Mouse (Mus musculus) left cerebral cortex, postnatal 25 days (tissue): ENCODE measurements around the gene Gm12216. TPM values are rescaled to one million over a fixed set of nuclear protein-coding genes. Genes with fewer than 3 reads are reported as not detected.
"Not testable (repeated sequence)": the region's sequence is repeated elsewhere in the genome, so short reads cannot be mapped to it uniquely, and the experiment has no call there.

Source experiments
- DNase-seq, 2 experiments: peaks; one replicate each; pipeline ENCODE4 v3.0.0; 2022; ENCODE audit warnings: low spot score in 2 of 2, mixed read lengths in 1 of 2
- intact Hi-C: fragments of 180-260 bp; cut with DNase I; formaldehyde crosslinking; loops from one replicate; pipeline ENCODE4 v1.15.1; 2025
- total RNA-seq, 2 experiments: library from RNA; stranded (reverse); gene quantifications; 2 replicates each; pipeline ENCODE4 v1.2.3; 2021

The Gm12216 gene
- total RNA-seq, 2 experiments from 2014 or later: 2.2 to 3.5 TPM

GRCm38 (mm10) chr11:53759545-53760406 is 99.3 kb downstream of the Gm12216 start:
- intact Hi-C loops: loop anchor here (5.0 kb wide), 1 partner anchor 83 kb away; no protein-coding TSS in a partner anchor
- no peak for DNase-seq

- no peak for DNase-seq
- intact Hi-C loops: no loop called here
These were observed 100.2 kb downstream of the Gm12216 start for GRCm38 (mm10) chr11:53758791-53759351.

- intact Hi-C loops: not testable (repeated sequence)
These were observed 101.0 kb downstream of the Gm12216 start for GRCm38 (mm10) chr11:53758033-53758432.

GRCm38 (mm10) chr11:53757612-53758011 is 101.4 kb downstream of the Gm12216 start:
- intact Hi-C loops: no loop called here

More at GRCm38 (mm10) chr11:53758033-53758432, 101.0 kb downstream of the Gm12216 start:
- DNase-seq: not testable (repeated sequence)

GRCm38 (mm10) chr11:53755011-53755595 is 104.0 kb downstream of the Gm12216 start:
- DNase-seq: no peak
- intact Hi-C loops: no loop called here

More at GRCm38 (mm10) chr11:53757612-53758011, 101.4 kb downstream of the Gm12216 start:
- no peak for DNase-seq

- DNase-seq: no peak
- intact Hi-C loops: no loop called here
These were observed 109.2 kb downstream of the Gm12216 start for GRCm38 (mm10) chr11:53749716-53750352.

- intact Hi-C loops: no loop called here
- peak in 1 of 2 experiments; percentile 42 for DNase-seq
These were observed 109.8 kb downstream of the Gm12216 start for GRCm38 (mm10) chr11:53749306-53749705.

GRCm38 (mm10) chr11:53748614-53749013 is 110.4 kb downstream of the Gm12216 start:
- intact Hi-C loops: no loop called here
- no peak for DNase-seq

GRCm38 (mm10) chr11:53747985-53748384 is 111.1 kb downstream of the Gm12216 start:
- intact Hi-C loops: no loop called here
- DNase-seq: no peak

- no peak for DNase-seq
- intact Hi-C loops: no loop called here
These were observed 113.8 kb downstream of the Gm12216 start for GRCm38 (mm10) chr11:53745260-53745659.

- intact Hi-C loops: no loop called here
- no peak for DNase-seq
These were observed 116.7 kb downstream of the Gm12216 start for GRCm38 (mm10) chr11:53742353-53742752.

GRCm38 (mm10) chr11:53737573-53737946 is 121.5 kb downstream of the Gm12216 start:
- peak; percentile 31 to 69 for DNase-seq

GRCm38 (mm10) chr11:53736771-53737572 is 122.1 kb downstream of the Gm12216 start:
- intact Hi-C loops: loop anchor here (2.0 to 5.0 kb wide), 3 partner anchors 114 to 266 kb away; partner anchors contain the start of gene Gm9837

More at GRCm38 (mm10) chr11:53737573-53737946, 121.5 kb downstream of the Gm12216 start:
- intact Hi-C loops: loop anchor here (2.0 to 5.0 kb wide), 3 partner anchors 113 to 267 kb away; partner anchors contain the start of gene Gm9837

GRCm38 (mm10) chr11:53735682-53736245 is 123.3 kb downstream of the Gm12216 start:
- intact Hi-C loops: loop anchor here (2.0 to 5.0 kb wide), 3 partner anchors 115 to 265 kb away; partner anchors contain the start of gene Gm9837
- DNase-seq: peak; percentile 44 to 68

More at GRCm38 (mm10) chr11:53736771-53737572, 122.1 kb downstream of the Gm12216 start:
- peak; percentile 62 to 91 for DNase-seq

GRCm38 (mm10) chr11:53734970-53735681 is 123.9 kb downstream of the Gm12216 start:
- intact Hi-C loops: loop anchor here (5.0 kb wide), 1 partner anchor 153 kb away; no protein-coding TSS in a partner anchor
- no peak for DNase-seq

- DNase-seq: no peak
- intact Hi-C loops: no loop called here
These were observed 124.6 kb downstream of the Gm12216 start for GRCm38 (mm10) chr11:53734431-53734830.

GRCm38 (mm10) chr11:53733824-53734223 is 125.2 kb downstream of the Gm12216 start:
- no peak for DNase-seq
- intact Hi-C loops: no loop called here
